Mouse (Mus musculus) intestine, embryonic 16.5 days (tissue): ENCODE results near the gene Fign. TPM values are rescaled to one million over a fixed set of nuclear protein-coding genes. Genes with fewer than 3 reads are reported as not detected.

ENCODE experiments used
- ATAC-seq: fragments of 200-750 bp; cut with Nextera tagmentation; 2 replicates; pipeline ENCODE4 v1.8.0; 2017; ENCODE audit warnings: moderate TSS enrichment, moderate library complexity
- H3K27ac ChIP-seq: fragments of 300-500 bp; sonication (generic); 2 replicates; pipeline ENCODE4 v1.5.1; 2014; ENCODE audit warnings: mild to moderate bottlenecking, low read length
- H3K27me3 ChIP-seq: fragments of 300-500 bp; sonication (generic); replicated peaks from 2 replicates; pipeline ENCODE4 v1.6.1; 2014; ENCODE audit warnings: low read length, control low read depth, mixed read lengths; ENCODE audit not compliant: control insufficient read depth, insufficient read depth
- H3K36me3 ChIP-seq: fragments of 300-500 bp; sonication (generic); 2 replicates; pipeline ENCODE4 v1.6.1; 2014; ENCODE audit warnings: low read length, control low read depth; ENCODE audit not compliant: control insufficient read depth, insufficient read depth
- H3K4me1 ChIP-seq: fragments of 300-500 bp; sonication (generic); 2 replicates; pipeline ENCODE4 v1.6.1; 2014; ENCODE audit warnings: low read length, control low read depth, mixed read lengths; ENCODE audit not compliant: control insufficient read depth, insufficient read depth
- H3K4me2 ChIP-seq: fragments of 300-500 bp; sonication (generic); 2 replicates; pipeline ENCODE4 v1.6.1; 2014; ENCODE audit warnings: low read depth, low read length, control low read depth
- H3K4me3 ChIP-seq: fragments of 300-500 bp; sonication (generic); 2 replicates; pipeline ENCODE4 v1.5.1; 2014; ENCODE audit warnings: mild to moderate bottlenecking, low read length
- H3K9ac ChIP-seq: fragments of 300-500 bp; sonication (generic); 2 replicates; pipeline ENCODE4 v1.6.1; 2014; ENCODE audit warnings: low read depth, low read length
- H3K9me3 ChIP-seq: fragments of 300-500 bp; sonication (generic); 2 replicates; pipeline ENCODE4 v1.6.1; 2016; ENCODE audit warnings: low read length, control low read depth; ENCODE audit not compliant: control insufficient read depth
- WGBS: fragments of 180-500 bp; shearing (Covaris S2); extraction: QIAGEN DNeasy Blood & Tissue Kit; methylation state at CpG from one replicate; pipeline ENCODE4 v1.1.7; 2014; 5-methylcytosine and 5-hydroxymethylcytosine counted together
- polyA plus RNA-seq: library from polyadenylated mRNA; unstranded; fragments of >200 nt; fragmentation: Nextera tagmentation; extraction: Ambion mirVana; gene quantifications from 2 replicates; pipeline ENCODE4 v1.2.1, GENCODE M21; 2015

Gene Fign
- polyA plus RNA-seq, 1 experiment from 2014 or later = 2.5 TPM

DNA sequence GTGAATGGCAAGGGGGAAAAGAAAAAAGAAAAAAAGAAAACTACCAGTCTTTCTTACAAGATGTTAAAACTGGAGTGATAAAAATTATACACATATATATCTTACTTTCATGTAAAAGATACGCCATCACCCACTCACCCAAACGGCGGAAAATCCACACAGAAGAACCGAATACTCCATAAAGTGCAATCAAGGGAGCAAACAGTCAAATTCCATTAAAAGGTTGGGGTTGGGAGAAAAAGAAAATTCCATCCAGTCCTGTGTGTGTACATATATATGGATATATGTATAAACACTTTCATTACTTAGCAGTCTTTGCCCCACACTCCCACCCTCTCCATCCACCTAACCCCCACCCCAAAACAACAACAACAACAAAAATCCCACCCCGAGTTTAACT lies 1.7 kb downstream of the Fign start:
- Histone ChIP-seq H3K9ac (no peak overlapping the region), H3K4me3 (peak overlapping the region; percentile 12; the same call in 1 of the 2 replicates), H3K9me3 (no peaks in the 10 kb centered on the region), H3K4me1 (peaks cover 5% of the 10 kb centered on the region; the same call in 1 of the 2 replicates), H3K36me3 (no peaks in the 10 kb centered on the region), H3K27ac (no peak overlapping the region), H3K4me2 (peak overlapping the region; percentile 39; the same call in 1 of the 2 replicates), H3K27me3 (no peaks in the 10 kb centered on the region)
- WGBS = 49% methylated on average over 5 of the region's 5 CpGs
- ATAC-seq = no peak

DNA sequence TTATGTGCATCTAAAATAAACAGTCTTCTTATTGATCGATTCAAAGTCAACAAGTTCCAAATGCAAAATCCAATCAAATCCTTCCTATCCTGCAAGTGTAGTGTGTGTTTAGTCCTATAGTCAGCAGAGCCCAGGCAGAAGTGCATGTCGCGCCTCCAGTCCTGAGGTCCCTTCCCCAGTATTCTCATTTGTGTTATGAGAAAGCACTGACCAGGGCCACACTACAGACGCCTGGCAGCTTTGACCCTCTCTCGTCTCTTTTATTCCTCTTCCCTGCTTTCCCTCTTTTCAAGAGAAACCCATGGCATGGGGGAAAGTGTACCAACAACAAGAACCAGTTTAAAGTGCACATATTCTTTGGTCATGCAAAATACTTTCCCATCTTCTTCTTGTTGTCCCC lies 2.3 kb downstream of the Fign start:
- no peaks in the 10 kb centered on the region for H3K36me3 ChIP-seq
- ATAC-seq = no peak
- peaks cover 5% of the 10 kb centered on the region; the same call in 1 of the 2 replicates for H3K4me1 ChIP-seq
- H3K9ac ChIP-seq = no peak overlapping the region
- H3K27ac ChIP-seq = no peak overlapping the region
- no peaks in the 10 kb centered on the region for H3K27me3 ChIP-seq
- WGBS = 35% methylated on average over 5 of the region's 5 CpGs
- peak overlapping the region; percentile 18 for H3K4me3 ChIP-seq
- peak overlapping the region; percentile 45 for H3K4me2 ChIP-seq
- H3K9me3 ChIP-seq = no peaks in the 10 kb centered on the region

DNA sequence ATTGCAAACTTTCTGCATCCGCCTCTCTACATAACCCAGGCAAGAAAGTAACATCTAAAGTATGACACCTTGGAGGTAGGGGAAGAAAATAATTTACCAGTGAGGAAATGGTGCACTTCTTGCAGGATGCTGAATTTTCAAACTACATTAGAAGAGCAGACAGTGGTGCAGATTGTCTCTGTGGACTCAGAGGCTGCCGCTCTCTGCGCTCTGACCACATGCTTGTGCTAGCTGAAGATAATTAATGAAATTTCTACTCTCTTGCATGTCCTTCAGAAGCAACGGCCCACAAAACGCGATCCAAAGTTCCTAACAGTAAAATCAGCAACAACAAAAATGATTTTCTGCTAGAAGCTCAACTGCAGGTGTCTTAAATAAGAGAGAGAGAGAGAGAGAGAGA lies 4.8 kb downstream of the Fign start:
- H3K9me3 ChIP-seq = no peaks in the 10 kb centered on the region
- 76% methylated on average over 6 of the region's 6 CpGs for WGBS
- no peak overlapping the region for H3K9ac ChIP-seq
- H3K4me1 ChIP-seq = peaks cover 3% of the 10 kb centered on the region; the same call in 1 of the 2 replicates
- H3K4me2 ChIP-seq = no peak overlapping the region
- ATAC-seq = no peak
- H3K4me3 ChIP-seq = no peak overlapping the region
- no peaks in the 10 kb centered on the region for H3K27me3 ChIP-seq
- H3K36me3 ChIP-seq = no peaks in the 10 kb centered on the region
- H3K27ac ChIP-seq = no peak overlapping the region

DNA sequence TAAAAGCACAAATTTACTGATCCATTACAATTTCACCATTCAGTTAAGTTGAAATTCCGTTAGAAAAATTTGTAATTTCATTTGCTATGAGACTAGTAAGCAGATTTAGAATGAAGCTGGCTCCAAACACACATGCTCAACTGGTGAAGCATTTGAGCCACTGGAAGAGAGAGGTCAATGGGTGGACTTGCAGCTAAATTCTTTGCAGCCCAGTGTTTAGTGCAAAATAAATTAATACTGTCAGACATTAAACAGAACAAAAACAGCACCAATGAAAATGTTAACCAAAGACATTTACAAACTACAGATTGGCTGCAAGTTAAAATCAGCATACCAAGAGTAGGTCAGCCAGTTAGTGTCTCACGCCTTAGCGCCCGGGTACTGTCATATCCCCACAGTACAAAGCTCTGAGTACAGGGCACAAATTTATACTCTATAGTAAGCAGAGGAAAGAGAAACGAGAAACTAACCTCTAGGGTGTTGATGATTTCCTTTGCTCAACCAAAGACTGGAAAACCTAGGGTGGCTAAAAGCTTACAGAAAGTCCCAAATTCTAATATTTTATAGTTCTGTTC lies 13.9 kb downstream of the Fign start:
- ATAC-seq = no peak
- H3K4me1 ChIP-seq = peaks cover 3% of the 10 kb centered on the region; the same call in 1 of the 2 replicates
- no peaks in the 10 kb centered on the region for H3K9me3 ChIP-seq
- H3K27ac ChIP-seq = no peak overlapping the region
- H3K9ac ChIP-seq = no peak overlapping the region
- no peak overlapping the region for H3K4me2 ChIP-seq
- WGBS = 48% methylated on average over 5 of the region's 5 CpGs
- H3K36me3 ChIP-seq = no peaks in the 10 kb centered on the region
- no peak overlapping the region for H3K4me3 ChIP-seq
- no peaks in the 10 kb centered on the region for H3K27me3 ChIP-seq

DNA sequence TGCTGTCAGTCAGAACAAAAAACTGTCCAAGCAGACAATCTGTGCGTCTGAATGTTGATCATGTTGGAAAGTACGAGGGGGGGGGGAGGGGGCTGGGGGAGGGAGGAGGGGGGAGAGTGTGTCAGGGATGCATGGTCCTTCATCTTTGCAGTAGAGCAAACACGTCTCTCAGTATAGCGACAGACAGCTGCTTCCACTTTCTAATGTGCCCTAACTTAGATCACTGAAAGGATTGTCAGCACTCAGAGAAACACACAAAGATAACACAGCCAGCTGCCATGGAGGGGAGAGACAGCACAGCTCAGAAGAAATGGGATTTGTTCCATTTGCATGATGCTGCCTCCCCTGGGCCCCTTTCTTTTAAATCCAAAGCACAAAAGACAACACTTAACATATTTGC lies 18.1 kb downstream of the Fign start:
- Histone ChIP-seq H3K4me2 (no peak overlapping the region), H3K27me3 (no peaks in the 10 kb centered on the region), H3K4me3 (no peak overlapping the region), H3K9ac (no peak overlapping the region), H3K9me3 (no peaks in the 10 kb centered on the region), H3K36me3 (no peaks in the 10 kb centered on the region), H3K4me1 (peaks cover 3% of the 10 kb centered on the region; the same call in 1 of the 2 replicates), H3K27ac (no peak overlapping the region)
- ATAC-seq = no peak
- WGBS = 27% methylated on average over 4 of the region's 4 CpGs

DNA sequence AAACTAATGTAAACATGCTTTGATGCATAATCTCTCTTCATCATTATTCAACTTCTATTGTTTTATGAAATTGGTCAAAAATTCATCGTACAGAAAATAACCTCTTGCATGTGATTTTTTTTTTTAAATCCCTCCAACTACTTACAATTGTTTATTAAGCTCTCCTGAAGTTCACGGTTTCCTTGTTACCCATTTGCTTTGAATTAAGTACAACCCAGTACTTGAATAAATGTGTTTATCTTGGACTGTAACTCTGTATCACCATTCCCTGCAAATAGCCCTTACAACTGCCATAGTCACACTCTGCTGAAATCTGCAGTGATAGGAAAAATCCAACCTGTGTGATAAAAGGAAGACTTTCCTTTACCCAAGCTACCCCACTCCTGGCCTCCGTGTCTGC lies 19.3 kb downstream of the Fign start:
- H3K9ac ChIP-seq = no peak overlapping the region
- no peak for ATAC-seq
- no peak overlapping the region for H3K4me2 ChIP-seq
- WGBS = 57% methylated on average over 3 of the region's 3 CpGs
- H3K4me3 ChIP-seq = no peak overlapping the region
- no peaks in the 10 kb centered on the region for H3K27me3 ChIP-seq
- H3K27ac ChIP-seq = no peak overlapping the region
- H3K4me1 ChIP-seq = no peaks in the 10 kb centered on the region
- H3K36me3 ChIP-seq = no peaks in the 10 kb centered on the region
- H3K9me3 ChIP-seq = no peaks in the 10 kb centered on the region

DNA sequence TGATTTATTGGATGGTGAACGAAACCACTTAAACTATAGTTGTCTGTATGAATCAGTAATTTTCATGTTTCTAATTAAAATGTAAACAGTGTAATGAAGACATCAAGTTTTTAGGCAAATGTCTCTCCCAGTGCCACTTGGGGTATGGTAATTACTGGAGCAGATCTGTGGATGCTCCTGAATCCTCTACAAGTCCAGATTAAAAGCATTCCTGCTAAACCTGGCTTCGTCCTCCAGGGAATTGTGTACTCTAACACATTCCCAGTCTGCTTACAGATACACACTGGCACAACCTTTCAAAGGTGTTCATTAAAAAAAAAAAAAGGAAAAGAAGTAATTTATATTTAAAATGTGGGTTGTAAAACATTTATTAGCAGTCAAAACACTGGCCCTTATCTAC lies 20.0 kb downstream of the Fign start:
- ATAC-seq = no peak
- no peak overlapping the region for H3K9ac ChIP-seq
- no peak overlapping the region for H3K27ac ChIP-seq
- no peak overlapping the region for H3K4me2 ChIP-seq
- H3K9me3 ChIP-seq = no peaks in the 10 kb centered on the region
- H3K36me3 ChIP-seq = no peaks in the 10 kb centered on the region
- no peak overlapping the region for H3K4me3 ChIP-seq
- no peaks in the 10 kb centered on the region for H3K4me1 ChIP-seq
- no peaks in the 10 kb centered on the region for H3K27me3 ChIP-seq
- WGBS = 82% methylated on average over 2 of the region's 2 CpGs

DNA sequence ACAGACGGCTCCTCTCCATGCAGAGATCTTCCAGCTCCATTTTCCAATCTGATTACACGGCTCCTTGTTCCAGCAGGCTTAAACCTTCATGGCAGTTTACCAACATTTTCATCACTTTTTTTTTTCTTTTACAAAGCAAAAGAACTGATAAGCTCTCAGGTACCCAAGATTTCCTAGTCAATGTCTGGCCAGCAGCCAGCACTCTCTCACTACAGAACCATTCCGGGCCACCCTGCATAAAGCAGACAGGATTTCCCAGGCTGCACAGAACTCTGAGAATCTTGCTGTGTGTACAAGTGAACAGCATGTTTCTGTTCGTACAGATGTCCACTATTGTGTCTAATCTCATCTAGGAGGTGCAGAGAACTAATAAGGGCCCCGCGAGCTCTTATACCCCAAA lies 22.0 kb downstream of the Fign start:
- H3K27me3 ChIP-seq = no peaks in the 10 kb centered on the region
- no peak for ATAC-seq
- no peak overlapping the region for H3K4me3 ChIP-seq
- H3K4me1 ChIP-seq = no peaks in the 10 kb centered on the region
- no peaks in the 10 kb centered on the region for H3K36me3 ChIP-seq
- 61% methylated on average over 6 of the region's 6 CpGs for WGBS
- no peak overlapping the region for H3K9ac ChIP-seq
- no peak overlapping the region for H3K27ac ChIP-seq
- H3K9me3 ChIP-seq = no peaks in the 10 kb centered on the region
- no peak overlapping the region for H3K4me2 ChIP-seq

DNA sequence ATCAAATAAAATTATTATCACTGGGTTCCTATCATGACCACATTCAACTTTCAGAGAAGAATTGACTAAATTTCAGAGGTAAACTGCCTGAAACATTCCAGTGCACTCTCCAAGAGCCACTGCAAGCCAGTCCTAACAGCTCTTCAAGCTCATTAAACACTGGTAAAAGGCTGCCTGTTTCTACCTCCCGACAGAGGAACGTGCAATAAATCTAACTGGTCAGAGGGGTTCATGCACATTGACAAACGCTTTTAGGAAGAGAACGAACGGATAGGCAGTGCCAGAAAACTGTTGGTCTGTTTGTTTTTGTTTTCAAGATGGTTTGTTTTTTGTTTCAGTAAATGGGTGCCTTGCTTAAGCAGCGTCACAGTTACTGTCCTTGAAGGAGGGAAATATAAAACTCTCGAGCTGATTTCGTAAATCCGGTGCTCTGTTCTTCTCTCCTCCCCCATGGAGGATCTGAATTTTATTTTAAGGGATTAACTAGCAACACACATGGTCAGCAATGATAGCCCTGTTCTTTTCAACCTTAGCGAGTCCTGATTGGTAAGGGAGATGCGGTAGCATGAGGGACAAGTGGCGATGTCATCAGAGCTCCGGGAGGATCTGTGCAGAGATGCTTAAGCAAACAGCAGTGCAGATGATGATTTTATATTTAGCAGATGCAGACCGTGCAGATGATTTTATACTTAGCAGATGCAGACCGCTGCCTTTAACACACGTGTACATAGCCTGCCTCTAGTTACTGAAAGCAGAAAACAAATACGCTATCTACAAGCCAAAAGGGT lies 23.0 kb downstream of the Fign start:
- no peak for ATAC-seq
- no peaks in the 10 kb centered on the region for H3K4me1 ChIP-seq
- no peaks in the 10 kb centered on the region for H3K36me3 ChIP-seq
- H3K4me2 ChIP-seq = peak overlapping the region; percentile 27; the same call in 1 of the 2 replicates
- H3K27me3 ChIP-seq = no peaks in the 10 kb centered on the region
- H3K4me3 ChIP-seq = no peak overlapping the region
- no peaks in the 10 kb centered on the region for H3K9me3 ChIP-seq
- no peak overlapping the region for H3K9ac ChIP-seq
- no peak overlapping the region for H3K27ac ChIP-seq
- 31% methylated on average over 17 of the region's 17 CpGs for WGBS
